Mouse (Mus musculus) testis, adult 2 months (tissue): ENCODE results near the gene Gm3286. TPM values are rescaled to one million over a fixed set of nuclear protein-coding genes. Genes with fewer than 3 reads are reported as not detected.
"Not testable (repeated sequence)": the region's sequence is repeated elsewhere in the genome, so short reads cannot be mapped to it uniquely, and the experiment has no call there.

Experiments used
- H3K27ac ChIP-seq: fragments of 200-500 bp; 2 replicates; pipeline ENCODE4 v1.5.1; 2012; ENCODE audit warnings: low read depth, low read length; ENCODE audit not compliant: control insufficient read depth, insufficient read depth
- H3K27me3 ChIP-seq: fragments of 200-500 bp; 2 replicates; pipeline ENCODE4 v1.6.1; 2012; ENCODE audit warnings: mild to moderate bottlenecking, low read length, moderate library complexity; ENCODE audit not compliant: control insufficient read depth, insufficient read depth
- H3K36me3 ChIP-seq: fragments of 200-500 bp; 2 replicates; pipeline ENCODE4 v1.6.1; 2012; ENCODE audit warnings: mild to moderate bottlenecking, low read length; ENCODE audit not compliant: control insufficient read depth, insufficient read depth
- H3K4me1 ChIP-seq: fragments of 200-500 bp; 2 replicates; pipeline ENCODE4 v1.6.1; 2012; ENCODE audit warnings: low read length; ENCODE audit not compliant: control insufficient read depth, insufficient read depth
- H3K4me3 ChIP-seq: fragments of 200-500 bp; 2 replicates; pipeline ENCODE4 v1.5.1; 2012; ENCODE audit warnings: low read depth, mild to moderate bottlenecking, low read length, moderate library complexity, mixed read lengths; ENCODE audit not compliant: control insufficient read depth
- polyA plus RNA-seq: library from polyadenylated mRNA; depleted of rRNA; stranded (reverse); fragments of >200 nt; gene quantifications from 2 replicates; pipeline ENCODE4 v1.2.3, GENCODE M21; 2012; rRNA removed

Gene Gm3286
- not detected in 2 replicates for polyA plus RNA-seq

- H3K4me3 ChIP-seq, H3K27ac ChIP-seq: not testable (repeated sequence)
Measured at GRCm38 (mm10) chr5:95510458-95510857, at the start of gene Gm3286. Gene Gm3286 (plus strand): TSS chr5:95510758.

More at GRCm38 (mm10) chr5:95510458-95510857, at the start of gene Gm3286:
- not testable (repeated sequence) for H3K4me1 ChIP-seq, H3K36me3 ChIP-seq, H3K27me3 ChIP-seq

Other genes with a start within 250 kb of the Gm3286 start
- not detected in 2 replicates for gene Gm10424, start 238.0 kb upstream of the Gm3286 start, polyA plus RNA-seq
- not detected in 2 replicates for gene Gm3259, start 204.8 kb upstream of the Gm3286 start, polyA plus RNA-seq
- not detected in 2 replicates for gene D5Ertd577e, start 54.0 kb upstream of the Gm3286 start, polyA plus RNA-seq
- not detected in 2 replicates for gene Gm7971, start 84.1 kb downstream of the Gm3286 start, polyA plus RNA-seq
- gene Gm7978, start 225.4 kb downstream of the Gm3286 start, polyA plus RNA-seq = not detected in 2 replicates
- 2.0 and 2.1 TPM in 2 replicates for gene Gm7982, start 231.3 kb downstream of the Gm3286 start, polyA plus RNA-seq